Mouse (Mus musculus): ENCODE measurements around the gene Doc2g.

GRCm38 (mm10) chr19:4051016-4051415 lies 47.9 kb downstream of the Doc2g start:
- no peak for TF ChIP-seq POLR2AphosphoS2 (IDR thresholded peaks at IDR 0.05; ENCODE audit: insufficient read length, low read depth)
- TF ChIP-seq POLR2A (IDR thresholded peaks at IDR 0.05; ENCODE audit: insufficient read length, low read depth): no peak
- no peak for TF ChIP-seq MYOD1 (IDR thresholded peaks at IDR 0.05; ENCODE audit: control insufficient read depth in 1 of 3, insufficient read length in 2 of 3, low read depth in 2 of 3)
- no peak for TF ChIP-seq USF1 (IDR thresholded peaks at IDR 0.05; ENCODE audit: low read depth)
- TF ChIP-seq REST (IDR thresholded peaks at IDR 0.05; ENCODE audit: insufficient read depth, insufficient read length): no peak
- TF ChIP-seq E2F4 (IDR thresholded peaks at IDR 0.05; ENCODE audit: insufficient read depth): no peak
- no peak for TF ChIP-seq TCF3 (IDR thresholded peaks at IDR 0.05; ENCODE audit: insufficient read length, low read depth)
- no peak for TF ChIP-seq MAX (IDR thresholded peaks at IDR 0.05; ENCODE audit: low read depth)
- TF ChIP-seq SRF (IDR thresholded peaks at IDR 0.05; ENCODE audit: control insufficient read depth, insufficient read length, low read depth): no peak
- TF ChIP-seq TCF12 (IDR thresholded peaks at IDR 0.05; ENCODE audit: insufficient read depth, poor library complexity, severe bottlenecking): no peak
- no peak for TF ChIP-seq MYOG (IDR thresholded peaks at IDR 0.05; ENCODE audit: control insufficient read depth in 1 of 3, insufficient read depth in 1 of 3, insufficient read length in 2 of 3, low read depth in 2 of 3)
